Mouse (Mus musculus) MEL (cell line): ENCODE data around the gene Hs6st3. TPM values are rescaled to one million over a fixed set of nuclear protein-coding genes. Genes with fewer than 3 reads are reported as not detected.
A peak's percentile ranks its signal among the peaks of the same experiment; 100 is the strongest.
"Not testable (repeated sequence)": the region's sequence is repeated elsewhere in the genome, so short reads cannot be mapped to it uniquely, and the experiment has no call there.

Experiments
- DNase-seq: peaks from one replicate; pipeline ENCODE4 v3.0.0; 2011; ENCODE audit warnings: low read depth, low spot score
- H3K27ac ChIP-seq: 2 replicates; pipeline ENCODE4 v1.5.1; 2012; ENCODE audit warnings: low read depth, mild to moderate bottlenecking, control low read depth, low read length, moderate library complexity; ENCODE audit not compliant: control insufficient read depth
- H3K27me3 ChIP-seq, 2 experiments: fragments of 150-350 bp in 1 of 2; sonication (generic) in 1 of 2; 2 replicates each; pipeline ENCODE4 v1.6.1; 2012; ENCODE audit warnings: low read length in 2 of 2, mild to moderate bottlenecking in 2 of 2, improper control_type of control experiment in 1 of 2, moderate library complexity in 1 of 2; ENCODE audit not compliant: insufficient read depth in 2 of 2, control insufficient read depth in 1 of 2
- H3K36me3 ChIP-seq, 2 experiments: 2 replicates each; pipeline ENCODE4 v1.6.1; 2012 to 2014; ENCODE audit warnings: low read length in 2 of 2, improper control_type of control experiment in 1 of 2, inconsistent platforms in 1 of 2, mild to moderate bottlenecking in 1 of 2; ENCODE audit not compliant: insufficient read depth in 2 of 2, control insufficient read depth in 1 of 2
- H3K4me1 ChIP-seq, 2 experiments: fragments of 150-350 bp in 1 of 2; sonication (generic) in 1 of 2; 2 replicates each; pipeline ENCODE4 v1.6.1; 2012; ENCODE audit warnings: low read length in 2 of 2, improper control_type of control experiment in 1 of 2, mild to moderate bottlenecking in 1 of 2; ENCODE audit not compliant: insufficient read depth in 2 of 2, control insufficient read depth in 1 of 2
- H3K4me3 ChIP-seq, 2 experiments: fragments of 150-350 bp in 1 of 2; sonication (generic) in 1 of 2; 2 replicates each; pipeline ENCODE4 v1.5.1; 2012; ENCODE audit warnings: low read depth in 2 of 2, low read length in 2 of 2, mild to moderate bottlenecking in 2 of 2, moderate library complexity in 2 of 2, control low read depth in 1 of 2, improper control_type of control experiment in 1 of 2; ENCODE audit not compliant: control insufficient read depth in 1 of 2, insufficient read depth in 1 of 2
- H3K79me2 ChIP-seq: 2 replicates; pipeline ENCODE4 v1.6.1; 2012; ENCODE audit warnings: mild to moderate bottlenecking, low read length, moderate library complexity; ENCODE audit not compliant: control insufficient read depth, poor library complexity, insufficient read depth
- H3K9ac ChIP-seq: 2 replicates; pipeline ENCODE4 v1.6.1; 2012; ENCODE audit warnings: low read depth, mild to moderate bottlenecking, control low read depth, low read length, moderate library complexity; ENCODE audit not compliant: control insufficient read depth, poor library complexity, severe bottlenecking
- H3K9me3 ChIP-seq: fragments of 150-350 bp; sonication (generic); replicated peaks from 2 replicates; pipeline ENCODE4 v1.6.1; 2012; ENCODE audit warnings: mild to moderate bottlenecking, low read length, improper control_type of control experiment, moderate library complexity; ENCODE audit not compliant: insufficient read depth
- CHD2 ChIP-seq: IDR thresholded peaks from 2 replicates; pipeline ENCODE4 v1.6.1; 2011; ENCODE audit warnings: low read length, improper control_type of control experiment
- CTCF ChIP-seq, 3 experiments: IDR thresholded peaks in 2 of 3; conservative IDR thresholded peaks in 1 of 3; 2 replicates each; pipeline ENCODE4 v1.5.1; 2011 to 2012; ENCODE audit warnings: low read length in 3 of 3, low read depth in 2 of 3, mild to moderate bottlenecking in 2 of 3, improper control_type of control experiment in 1 of 3, inconsistent platforms in 1 of 3, mixed read lengths in 1 of 3, moderate library complexity in 1 of 3; ENCODE audit not compliant: control insufficient read depth in 1 of 3, insufficient read depth in 1 of 3, poor library complexity in 1 of 3, severe bottlenecking in 1 of 3
- E2F4 ChIP-seq: IDR thresholded peaks from 2 replicates; pipeline ENCODE4 v1.6.1; 2011; ENCODE audit warnings: low read depth, low read length, improper control_type of control experiment, borderline replicate concordance
- EP300 ChIP-seq, 2 experiments: IDR thresholded peaks; 2 replicates each; pipeline ENCODE4 v1.6.1; 2011; ENCODE audit warnings: improper control_type of control experiment in 2 of 2, low read length in 2 of 2, low read depth in 1 of 2, mild to moderate bottlenecking in 1 of 2
- HCFC1 ChIP-seq: IDR thresholded peaks from 2 replicates; pipeline ENCODE4 v1.6.1; 2012; ENCODE audit warnings: low read depth, mild to moderate bottlenecking, inconsistent platforms, low read length, improper control_type of control experiment, moderate library complexity
- MAFK ChIP-seq: IDR thresholded peaks from 2 replicates; pipeline ENCODE4 v1.6.1; 2011; ENCODE audit warnings: low read depth, mild to moderate bottlenecking, low read length, improper control_type of control experiment, borderline replicate concordance
- MAX ChIP-seq: IDR thresholded peaks from 2 replicates; pipeline ENCODE4 v1.6.1; 2011; ENCODE audit warnings: low read length, improper control_type of control experiment
- MAZ ChIP-seq: IDR thresholded peaks from 2 replicates; pipeline ENCODE4 v1.6.1; 2012; ENCODE audit warnings: low read depth, mild to moderate bottlenecking, inconsistent platforms, low read length, improper control_type of control experiment
- MYB ChIP-seq: IDR thresholded peaks from 2 replicates; pipeline ENCODE4 v1.6.1; 2011; ENCODE audit warnings: mild to moderate bottlenecking, low read depth, low read length, improper control_type of control experiment
- MYC ChIP-seq: IDR thresholded peaks from 2 replicates; pipeline ENCODE4 v1.6.1; 2011; ENCODE audit warnings: low read depth, mild to moderate bottlenecking, low read length, improper control_type of control experiment, moderate library complexity
- RAD21 ChIP-seq: IDR thresholded peaks from 2 replicates; pipeline ENCODE4 v1.6.1; 2011; ENCODE audit warnings: mild to moderate bottlenecking, low read depth, low read length, improper control_type of control experiment
- RCOR1 ChIP-seq: IDR thresholded peaks from 2 replicates; pipeline ENCODE4 v1.6.1; 2012; ENCODE audit warnings: low read depth, mild to moderate bottlenecking, inconsistent platforms, low read length, improper control_type of control experiment
- SIN3A ChIP-seq: IDR thresholded peaks from 2 replicates; pipeline ENCODE4 v1.6.1; 2012; ENCODE audit warnings: low read length, improper control_type of control experiment, inconsistent platforms
- SMC3 ChIP-seq: IDR thresholded peaks from 2 replicates; pipeline ENCODE4 v1.6.1; 2011; ENCODE audit warnings: low read depth, low read length, improper control_type of control experiment
- UBTF ChIP-seq: IDR thresholded peaks from 2 replicates; pipeline ENCODE4 v1.6.1; 2012; ENCODE audit warnings: low read depth, mild to moderate bottlenecking, inconsistent platforms, low read length, improper control_type of control experiment, moderate library complexity, borderline replicate concordance; ENCODE audit not compliant: insufficient read depth
- ZC3H11A ChIP-seq: IDR thresholded peaks from 2 replicates; pipeline ENCODE4 v1.6.1; 2012; ENCODE audit warnings: low read depth, mild to moderate bottlenecking, inconsistent platforms, low read length, improper control_type of control experiment
- ZKSCAN1 ChIP-seq: IDR thresholded peaks from 2 replicates; pipeline ENCODE4 v1.6.1; 2012; ENCODE audit warnings: low read depth, mild to moderate bottlenecking, inconsistent platforms, low read length, improper control_type of control experiment, moderate library complexity
- polyA plus RNA-seq, 2 experiments: library from polyadenylated mRNA; stranded (reverse) in 1 of 2; unstranded in 1 of 2; fragments of >175 nt in 1 of 2; fragments of >200 nt in 1 of 2; gene quantifications; 2 replicates each; pipeline versions ENCODE4 v1.2.1 to v1.2.4; 2012; ENCODE audit warnings: low replicate concordance in 2 of 2, low read depth in 1 of 2; ENCODE audit not compliant: insufficient read length in 2 of 2, insufficient read depth in 1 of 2, missing spikeins in 1 of 2
- total RNA-seq: library from RNA; depleted of rRNA; stranded (reverse); fragments of 300-350 nt; gene quantifications from 2 replicates; pipeline ENCODE4 v1.2.3, GENCODE M21; 2012

The Hs6st3 gene
- total and polyA plus RNA-seq, 3 experiments: not detected

DNA sequence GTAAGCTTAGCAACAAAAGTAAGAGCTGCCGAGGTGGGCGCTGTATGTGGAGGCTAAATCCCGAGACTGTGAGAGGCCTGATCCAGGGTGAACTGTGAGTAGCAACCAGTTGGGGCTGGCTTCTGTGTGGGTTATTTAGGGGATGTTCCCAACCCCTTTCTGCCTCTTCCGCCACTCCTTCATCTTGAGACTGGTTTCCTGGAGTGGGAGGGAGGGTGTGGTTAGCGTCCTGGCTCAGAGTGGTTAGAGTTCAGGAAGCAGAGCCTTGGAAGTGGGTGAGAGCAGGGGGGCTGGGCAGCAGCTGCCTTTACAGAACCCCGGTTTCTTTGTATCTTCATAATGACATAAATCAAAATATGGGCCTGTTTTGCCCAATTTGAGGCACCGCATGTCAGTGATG lies 134.9 kb downstream of the Hs6st3 start:
- no peaks in the 10 kb centered on the region for H3K79me2 ChIP-seq
- no peak overlapping the region for H3K9ac ChIP-seq
- no peak for DNase-seq
- H3K27me3 ChIP-seq: no peaks in the 10 kb centered on the region
- H3K4me3 ChIP-seq: no peak overlapping the region
- H3K4me1 ChIP-seq: no peaks in the 10 kb centered on the region
- TF ChIP-seq MAX (no peak), RCOR1 (no peak), UBTF (no peak), EP300 (IDR thresholded peaks at IDR 0.05; ENCODE audit: low read depth in 1 of 2, low read length in 2 of 2) (no peak), MAZ (no peak), MYB (no peak), SIN3A (no peak), HCFC1 (no peak), MYC (no peak), MAFK (no peak), E2F4 (no peak)
- no peaks in the 10 kb centered on the region for H3K36me3 ChIP-seq
- no peaks in the 10 kb centered on the region for H3K9me3 ChIP-seq
- H3K27ac ChIP-seq: no peak overlapping the region

DNA sequence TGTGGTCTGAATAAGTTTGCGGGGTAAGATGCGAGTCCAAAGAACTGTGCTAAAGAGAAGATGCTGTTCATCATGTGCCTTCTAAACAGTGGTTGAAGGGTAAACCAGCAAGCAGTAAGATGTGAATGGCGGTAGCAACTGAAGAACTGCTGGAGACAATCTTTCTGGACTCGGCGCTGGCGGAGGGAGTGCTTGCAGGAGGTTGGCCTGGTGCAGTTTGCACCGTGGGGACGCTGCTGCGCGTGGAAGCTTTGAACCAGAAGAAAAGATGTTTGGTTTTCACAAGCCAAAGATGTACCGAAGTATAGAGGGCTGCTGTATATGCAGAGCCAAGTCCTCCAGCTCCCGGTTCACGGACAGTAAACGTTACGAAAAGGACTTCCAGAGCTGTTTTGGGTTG lies 140.0 kb downstream of the Hs6st3 start:
- not testable (repeated sequence) for H3K9me3 ChIP-seq, H3K36me3 ChIP-seq, H3K4me3 ChIP-seq, H3K27me3 ChIP-seq, H3K79me2 ChIP-seq, H3K27ac ChIP-seq, H3K4me1 ChIP-seq, H3K9ac ChIP-seq, DNase-seq

DNA sequence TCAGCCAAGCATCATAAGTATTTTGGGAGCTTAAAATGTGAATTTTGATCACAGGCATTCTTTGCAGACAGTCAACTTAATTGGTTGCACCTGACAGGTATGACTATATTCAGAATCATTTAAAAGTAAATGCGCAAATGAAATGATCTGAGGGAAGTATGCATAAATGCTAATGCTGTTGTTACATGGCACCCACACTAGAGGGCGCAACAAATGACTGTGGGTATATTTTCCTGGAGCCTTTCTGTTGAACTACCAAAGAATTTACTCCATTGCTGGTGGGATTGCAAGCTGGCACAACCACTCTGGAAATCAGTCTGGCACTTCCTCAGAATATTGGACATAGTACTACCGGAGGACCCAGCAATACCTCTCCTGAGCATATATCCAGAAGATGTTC lies 145.8 kb downstream of the Hs6st3 start:
- H3K4me3 ChIP-seq: no peak overlapping the region
- H3K36me3 ChIP-seq: no peaks in the 10 kb centered on the region
- no peak overlapping the region for H3K27ac ChIP-seq
- no peak overlapping the region for H3K9ac ChIP-seq
- no peaks in the 10 kb centered on the region for H3K4me1 ChIP-seq
- no peaks in the 10 kb centered on the region for H3K27me3 ChIP-seq
- TF ChIP-seq CHD2 (no peak), ZC3H11A (0 out of 2 replicates have a peak, but pooled peaks have one; percentile 18), RAD21 (peak; percentile 29), CTCF (IDR thresholded peaks at IDR 0.05 in 2 of 3, conservative IDR thresholded peaks at IDR 0.05 in 1 of 3; ENCODE audit: control insufficient read depth in 1 of 3, insufficient read depth in 1 of 3, low read depth in 2 of 3, low read length in 3 of 3, poor library complexity in 1 of 3, severe bottlenecking in 1 of 3) (peak in 2 of 3 experiments; percentile 30 to 46; a peak in 3 of 6 replicates), E2F4 (no peak), ZKSCAN1 (no peak), SMC3 (peak; percentile 63)
- no peaks in the 10 kb centered on the region for H3K9me3 ChIP-seq
- peak; percentile 10 for DNase-seq
- no peaks in the 10 kb centered on the region for H3K79me2 ChIP-seq
